Mouse (Mus musculus): ENCODE measurements at regions not wholly inside any gene's neighbourhood (a gene's known extent, or its start where the extent isn't known, plus 50 kb on each side); places are given as distances from the start of the nearest gene placed in this dataset.
"Not testable (repeated sequence)": the region's sequence is repeated elsewhere in the genome, so short reads cannot be mapped to it uniquely, and the experiment has no call there.

DNA sequence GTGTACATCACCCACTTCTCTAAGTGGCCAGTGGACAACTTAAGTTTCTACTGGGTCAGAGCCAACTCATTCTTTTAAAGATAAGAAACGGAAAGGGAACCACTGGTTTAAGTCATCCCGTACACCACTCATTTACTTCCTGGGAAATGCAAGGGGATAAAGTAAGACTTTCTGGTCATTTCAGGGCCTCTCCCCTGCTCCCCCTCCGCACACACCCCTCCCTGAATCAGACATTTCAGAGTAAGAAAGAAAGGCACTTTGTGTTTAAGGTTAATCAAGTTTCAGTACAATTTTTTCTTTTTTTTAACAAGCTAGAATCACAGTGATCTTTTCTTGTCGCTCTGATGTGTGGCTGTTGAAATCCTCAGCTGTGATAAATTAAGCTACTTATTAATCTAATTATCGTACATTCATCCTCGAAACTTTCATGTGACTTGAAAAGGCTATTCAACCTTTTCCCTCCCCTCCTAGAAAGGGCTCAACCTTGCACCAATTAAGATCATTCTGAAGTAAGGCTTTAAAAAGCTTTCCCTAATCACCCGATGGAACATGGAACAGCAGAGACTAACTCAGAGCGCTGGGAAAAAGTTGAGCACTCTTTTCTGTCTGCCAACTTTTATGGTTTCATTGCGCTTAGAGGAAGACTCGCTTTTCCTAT is 126.0 kb upstream of the Otx2 start:
- no peaks in the 10 kb centered on the region for H3K9me3 ChIP-seq (ENCODE audit: low read depth, low read length)
- no peak for TF ChIP-seq CTCF (IDR thresholded peaks at IDR 0.05; ENCODE audit: low read depth)
- no peaks in the 10 kb centered on the region for H3K4me1 ChIP-seq (ENCODE audit: insufficient read depth)
- H3K36me3 ChIP-seq (ENCODE audit: insufficient read depth), result no peaks in the 10 kb centered on the region
- no peak overlapping the region for H3K4me2 ChIP-seq
- DNase-seq (no peak), ATAC-seq (ENCODE audit: insufficient read depth) (no peak)
- H3K27me3 ChIP-seq (ENCODE audit: insufficient read depth, low read length), result no peaks in the 10 kb centered on the region
- H3K9ac ChIP-seq, result no peak overlapping the region
- no peak overlapping the region for H3K27ac ChIP-seq (ENCODE audit: low read depth)
- no peak overlapping the region for H3K4me3 ChIP-seq (ENCODE audit: low read depth, low read length)
- WGBS, result 58% methylated on average over 10 of the region's 10 CpGs

DNA sequence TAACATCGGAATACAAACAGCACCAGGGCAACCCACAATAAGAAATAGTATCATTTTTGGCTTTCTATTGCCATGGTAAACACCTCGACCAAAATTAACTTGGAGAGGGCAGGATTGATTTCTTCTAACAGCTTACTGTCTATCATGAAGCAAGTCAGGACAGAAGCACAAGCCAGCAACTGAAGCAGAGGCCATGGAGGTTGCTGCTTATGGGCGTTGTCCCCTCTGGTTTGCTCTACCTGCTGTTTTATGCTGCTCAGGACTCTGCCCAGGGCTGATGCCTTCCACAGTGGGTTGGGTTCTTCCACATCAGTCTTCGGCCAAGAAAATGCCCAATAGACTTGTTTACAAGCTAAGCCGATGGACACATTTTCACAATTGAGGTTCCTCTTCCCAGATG is 117.9 kb upstream of the Otx2 start:
- Histone ChIP-seq H3K36me3 (ENCODE audit: insufficient read depth) (no peaks in the 10 kb centered on the region), H3K27me3 (ENCODE audit: insufficient read depth, low read length) (no peaks in the 10 kb centered on the region), H3K4me1 (ENCODE audit: insufficient read depth) (no peaks in the 10 kb centered on the region), H3K9ac (no peak overlapping the region), H3K9me3 (ENCODE audit: low read depth, low read length) (no peaks in the 10 kb centered on the region), H3K27ac (ENCODE audit: low read depth) (no peak overlapping the region), H3K4me2 (no peak overlapping the region), H3K4me3 (ENCODE audit: low read depth, low read length) (no peak overlapping the region)
- TF ChIP-seq CTCF (IDR thresholded peaks at IDR 0.05; ENCODE audit: low read depth), result no peak
- ATAC-seq (ENCODE audit: insufficient read depth) (no peak), DNase-seq (no peak)
- 85% methylated on average over 5 of the region's 5 CpGs for WGBS

DNA sequence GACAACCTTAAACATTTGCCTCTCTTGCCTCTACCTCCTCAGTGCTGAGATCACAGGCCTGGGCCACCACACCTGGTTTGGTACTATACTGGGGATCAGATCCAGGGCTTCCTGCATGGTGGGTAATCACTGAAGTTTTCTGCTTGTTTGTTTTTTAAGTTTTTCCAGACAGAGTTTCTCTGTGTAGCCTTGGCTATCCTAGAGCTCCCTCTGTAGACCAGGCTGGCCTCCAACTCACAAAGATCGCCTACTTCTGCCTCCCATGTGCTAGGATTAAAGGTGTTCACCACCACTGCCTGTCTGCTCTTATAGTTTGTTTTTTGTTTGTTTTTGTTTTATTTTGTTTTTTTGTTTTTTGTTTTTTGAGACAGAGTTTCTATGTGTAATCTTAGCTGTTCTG is 105.7 kb upstream of the Otx2 start:
- Histone ChIP-seq H3K4me2 (no peak overlapping the region), H3K9ac (no peak overlapping the region), H3K36me3 (ENCODE audit: insufficient read depth) (no peaks in the 10 kb centered on the region), H3K4me3 (ENCODE audit: low read depth, low read length) (no peak overlapping the region), H3K9me3 (ENCODE audit: low read depth, low read length) (no peaks in the 10 kb centered on the region), H3K27ac (ENCODE audit: low read depth) (no peak overlapping the region), H3K27me3 (ENCODE audit: insufficient read depth, low read length) (no peaks in the 10 kb centered on the region), H3K4me1 (ENCODE audit: insufficient read depth) (no peaks in the 10 kb centered on the region)
- no peak for TF ChIP-seq CTCF (IDR thresholded peaks at IDR 0.05; ENCODE audit: low read depth)
- WGBS, result 68% methylated on average over 1 of the region's 1 CpGs
- DNase-seq (no peak), ATAC-seq (ENCODE audit: insufficient read depth) (no peak)

DNA sequence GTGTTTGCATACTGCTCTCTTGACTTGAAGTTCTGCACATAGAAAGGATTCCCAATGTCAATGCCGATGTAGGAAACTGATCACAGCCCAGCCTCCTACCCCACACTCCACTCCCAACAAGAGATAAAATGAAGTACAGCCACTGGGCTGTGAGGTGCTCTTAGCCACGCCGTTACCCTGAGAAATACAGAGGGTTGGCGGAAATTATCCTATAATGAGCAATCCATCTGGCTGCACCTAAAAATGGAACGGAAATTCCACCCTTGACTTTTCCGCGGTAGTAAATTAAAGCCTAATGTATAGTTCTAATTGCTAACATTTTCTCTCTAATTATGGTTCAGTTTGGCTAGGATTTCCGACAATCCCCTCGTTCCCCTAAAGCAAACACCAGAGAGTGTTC is 97.2 kb upstream of the Otx2 start:
- no peak for TF ChIP-seq CTCF (IDR thresholded peaks at IDR 0.05; ENCODE audit: low read depth)
- Histone ChIP-seq H3K4me1 (ENCODE audit: insufficient read depth) (no peaks in the 10 kb centered on the region), H3K27me3 (ENCODE audit: insufficient read depth, low read length) (no peaks in the 10 kb centered on the region), H3K36me3 (ENCODE audit: insufficient read depth) (no peaks in the 10 kb centered on the region), H3K9me3 (ENCODE audit: low read depth, low read length) (no peaks in the 10 kb centered on the region), H3K4me2 (no peak overlapping the region), H3K27ac (ENCODE audit: low read depth) (no peak overlapping the region), H3K9ac (no peak overlapping the region), H3K4me3 (ENCODE audit: low read depth, low read length) (no peak overlapping the region)
- WGBS, result 47% methylated on average over 9 of the region's 9 CpGs
- DNase-seq (no peak), ATAC-seq (ENCODE audit: insufficient read depth) (no peak)

DNA sequence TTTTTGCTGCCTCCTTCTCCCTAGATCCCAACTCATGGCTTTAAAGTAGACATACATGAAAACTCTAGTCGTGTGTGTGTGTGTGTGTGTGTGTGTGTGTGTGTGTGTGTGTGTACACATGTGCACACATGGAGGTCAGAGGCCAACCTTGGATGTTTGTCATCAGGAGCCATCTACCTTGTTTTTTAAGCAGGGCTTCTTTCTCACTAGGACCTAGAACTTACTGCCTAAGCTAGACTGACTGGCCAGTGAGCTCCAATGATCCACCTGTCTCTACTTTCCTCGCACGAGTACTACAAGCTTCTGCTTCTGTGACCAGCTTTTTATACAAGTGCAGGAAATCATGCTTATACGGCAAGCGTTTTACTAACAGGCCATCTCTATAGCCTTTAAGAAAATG is 89.1 kb upstream of the Otx2 start:
- H3K27me3 ChIP-seq (ENCODE audit: insufficient read depth, low read length), result no peaks in the 10 kb centered on the region
- H3K4me1 ChIP-seq (ENCODE audit: insufficient read depth), result no peaks in the 10 kb centered on the region
- H3K4me3 ChIP-seq (ENCODE audit: low read depth, low read length), result no peak overlapping the region
- no peak overlapping the region for H3K4me2 ChIP-seq
- H3K9ac ChIP-seq, result no peak overlapping the region
- no peak overlapping the region for H3K27ac ChIP-seq (ENCODE audit: low read depth)
- no peak for DNase-seq
- no peak for TF ChIP-seq CTCF (IDR thresholded peaks at IDR 0.05; ENCODE audit: low read depth)
- WGBS, result 83% methylated on average over 5 of the region's 5 CpGs
- H3K9me3 ChIP-seq (ENCODE audit: low read depth, low read length), result no peaks in the 10 kb centered on the region
- ATAC-seq (ENCODE audit: insufficient read depth), result no peak
- H3K36me3 ChIP-seq (ENCODE audit: insufficient read depth), result no peaks in the 10 kb centered on the region

DNA sequence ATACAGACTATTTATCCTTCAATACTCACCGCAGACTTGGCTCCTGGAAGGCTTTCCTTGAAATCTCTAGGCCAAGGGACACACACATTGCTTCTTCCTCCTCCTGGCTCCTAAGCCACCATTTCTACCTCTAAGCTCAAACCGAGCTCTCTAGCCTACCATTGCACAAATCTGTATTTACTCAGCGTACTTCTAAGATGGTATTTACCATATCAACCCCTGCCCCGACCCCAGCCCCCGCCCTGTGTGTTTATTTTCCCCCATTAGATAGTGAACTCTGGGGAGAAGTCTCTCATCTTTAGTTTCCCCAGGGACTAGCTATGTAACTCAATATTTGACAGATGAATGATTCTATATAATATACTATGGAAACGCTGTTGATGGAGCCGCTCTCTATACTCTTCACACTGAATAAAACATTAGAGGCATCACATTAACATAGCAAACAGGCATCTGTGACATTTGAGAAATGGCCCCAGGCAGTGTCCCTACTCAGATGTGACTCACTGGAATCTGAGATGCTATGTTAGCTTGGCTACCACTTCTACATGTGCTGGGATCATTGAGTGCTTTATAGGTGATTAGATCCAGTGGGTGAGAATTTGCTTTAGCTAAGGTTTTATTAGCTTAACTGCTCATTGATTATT is 87.5 kb upstream of the Otx2 start:
- H3K9ac ChIP-seq, result no peak overlapping the region
- H3K36me3 ChIP-seq (ENCODE audit: insufficient read depth), result no peaks in the 10 kb centered on the region
- no peaks in the 10 kb centered on the region for H3K27me3 ChIP-seq (ENCODE audit: insufficient read depth, low read length)
- H3K27ac ChIP-seq (ENCODE audit: low read depth), result no peak overlapping the region
- no peak overlapping the region for H3K4me3 ChIP-seq (ENCODE audit: low read depth, low read length)
- 49% methylated on average over 7 of the region's 7 CpGs for WGBS
- H3K4me1 ChIP-seq (ENCODE audit: insufficient read depth), result no peaks in the 10 kb centered on the region
- no peak for ATAC-seq (ENCODE audit: insufficient read depth)
- DNase-seq, result no peak
- H3K9me3 ChIP-seq (ENCODE audit: low read depth, low read length), result no peaks in the 10 kb centered on the region
- TF ChIP-seq CTCF (IDR thresholded peaks at IDR 0.05; ENCODE audit: low read depth), result no peak
- no peak overlapping the region for H3K4me2 ChIP-seq

DNA sequence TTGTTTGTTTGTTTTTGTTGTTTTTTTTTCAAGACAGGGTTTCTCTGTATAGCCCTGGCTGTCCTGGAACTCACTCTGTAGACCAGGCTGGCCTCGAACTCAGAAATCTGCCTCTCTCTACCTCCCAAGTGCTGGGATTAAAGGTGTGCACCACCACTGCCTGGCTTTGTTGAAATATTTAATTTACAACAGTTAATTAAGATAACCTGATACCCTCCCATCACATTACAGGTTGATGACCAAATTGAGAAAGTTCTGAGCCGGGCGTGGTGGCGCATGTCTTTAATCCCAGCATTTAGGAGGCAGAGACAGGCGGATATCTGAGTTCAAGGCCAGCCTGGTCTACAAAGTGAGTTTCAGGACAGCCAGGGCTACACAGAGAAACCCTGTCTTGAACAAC is 81.5 kb upstream of the Otx2 start:
- 88% methylated on average over 5 of the region's 5 CpGs for WGBS
- H3K27ac ChIP-seq (ENCODE audit: low read depth); H3K4me1 ChIP-seq (ENCODE audit: insufficient read depth); ATAC-seq (ENCODE audit: insufficient read depth); H3K9ac ChIP-seq; H3K9me3 ChIP-seq (ENCODE audit: low read depth, low read length); H3K4me3 ChIP-seq (ENCODE audit: low read depth, low read length); H3K36me3 ChIP-seq (ENCODE audit: insufficient read depth); DNase-seq; H3K4me2 ChIP-seq: not testable (repeated sequence)
- H3K27me3 ChIP-seq (ENCODE audit: insufficient read depth, low read length), result peaks cover 16% of the 10 kb centered on the region; the same call in 1 of the 2 replicates
